Mouse (Mus musculus): ENCODE results near the gene Pclo. TPM values are rescaled to one million over a fixed set of nuclear protein-coding genes. Genes with fewer than 3 reads are reported as not detected.

The Pclo gene
- polyA plus RNA-seq, 1 experiment from 2014 or later: 0.23 TPM

GRCm38 (mm10) chr5:14707311-14707710 is 192.6 kb downstream of the Pclo start:
- TF ChIP-seq CTCF (IDR thresholded peaks at IDR 0.05; ENCODE audit: low read depth): no peak
- H3K4me2 ChIP-seq (replicated peaks; ENCODE audit: low read depth): no peak overlapping the region
- no peak overlapping the region for H3K9ac ChIP-seq (ENCODE audit: low read depth, low read length)
- no peaks in the 10 kb centered on the region for H3K36me3 ChIP-seq (ENCODE audit: control insufficient read depth, insufficient read depth)
- ATAC-seq: no peak
- H3K4me1 ChIP-seq (replicated peaks; ENCODE audit: control insufficient read depth, insufficient read depth, low read length): no peaks in the 10 kb centered on the region
- H3K27ac ChIP-seq (ENCODE audit: low read depth, low read length): no peak overlapping the region
- 83% methylated on average over 4 of the region's 4 CpGs for WGBS
- H3K9me3 ChIP-seq (ENCODE audit: control insufficient read depth): no peaks in the 10 kb centered on the region
- no peaks in the 10 kb centered on the region for H3K27me3 ChIP-seq (replicated peaks; ENCODE audit: control insufficient read depth, insufficient read depth, low read length)
- no peak overlapping the region for H3K4me3 ChIP-seq (ENCODE audit: low read depth, low read length)

- H3K4me1 ChIP-seq (replicated peaks; ENCODE audit: control insufficient read depth, insufficient read depth, low read length): no peaks in the 10 kb centered on the region
- H3K4me3 ChIP-seq (ENCODE audit: low read depth, low read length): no peak overlapping the region
- H3K4me2 ChIP-seq (replicated peaks; ENCODE audit: low read depth): no peak overlapping the region
- H3K27me3 ChIP-seq (replicated peaks; ENCODE audit: control insufficient read depth, insufficient read depth, low read length): no peaks in the 10 kb centered on the region
- H3K27ac ChIP-seq (ENCODE audit: low read depth, low read length): no peak overlapping the region
- no peaks in the 10 kb centered on the region for H3K36me3 ChIP-seq (ENCODE audit: control insufficient read depth, insufficient read depth)
- WGBS: 78% methylated on average over 3 of the region's 3 CpGs
- ATAC-seq: no peak
- H3K9ac ChIP-seq (ENCODE audit: low read depth, low read length): no peak overlapping the region
- H3K9me3 ChIP-seq (ENCODE audit: control insufficient read depth): no peaks in the 10 kb centered on the region
- no peak for TF ChIP-seq CTCF (IDR thresholded peaks at IDR 0.05; ENCODE audit: low read depth)
Observed at GRCm38 (mm10) chr5:14723576-14723975, 208.9 kb downstream of the Pclo start.

GRCm38 (mm10) chr5:14728676-14729253 is 214.0 kb downstream of the Pclo start:
- Histone ChIP-seq H3K4me3 (ENCODE audit: low read depth, low read length) (no peak overlapping the region), H3K27me3 (replicated peaks; ENCODE audit: control insufficient read depth, insufficient read depth, low read length) (no peaks in the 10 kb centered on the region), H3K9me3 (ENCODE audit: control insufficient read depth) (no peaks in the 10 kb centered on the region), H3K4me2 (replicated peaks; ENCODE audit: low read depth) (no peak overlapping the region), H3K4me1 (replicated peaks; ENCODE audit: control insufficient read depth, insufficient read depth, low read length) (no peaks in the 10 kb centered on the region), H3K36me3 (ENCODE audit: control insufficient read depth, insufficient read depth) (no peaks in the 10 kb centered on the region), H3K9ac (ENCODE audit: low read depth, low read length) (no peak overlapping the region), H3K27ac (ENCODE audit: low read depth, low read length) (no peak overlapping the region)
- no peak for TF ChIP-seq CTCF (IDR thresholded peaks at IDR 0.05; ENCODE audit: low read depth)
- WGBS: 72% methylated on average over 3 of the region's 3 CpGs
- no peak for ATAC-seq

GRCm38 (mm10) chr5:14750882-14751281 is 236.2 kb downstream of the Pclo start:
- ATAC-seq: no peak
- Histone ChIP-seq H3K9ac (ENCODE audit: low read depth, low read length) (no peak overlapping the region), H3K4me2 (replicated peaks; ENCODE audit: low read depth) (no peak overlapping the region), H3K27me3 (replicated peaks; ENCODE audit: control insufficient read depth, insufficient read depth, low read length) (no peaks in the 10 kb centered on the region), H3K27ac (ENCODE audit: low read depth, low read length) (no peak overlapping the region), H3K4me3 (ENCODE audit: low read depth, low read length) (no peak overlapping the region), H3K36me3 (ENCODE audit: control insufficient read depth, insufficient read depth) (no peaks in the 10 kb centered on the region), H3K4me1 (replicated peaks; ENCODE audit: control insufficient read depth, insufficient read depth, low read length) (no peaks in the 10 kb centered on the region), H3K9me3 (ENCODE audit: control insufficient read depth) (no peaks in the 10 kb centered on the region)
- no peak for TF ChIP-seq CTCF (IDR thresholded peaks at IDR 0.05; ENCODE audit: low read depth)

GRCm38 (mm10) chr5:14766686-14767085 is 252.0 kb downstream of the Pclo start:
- TF ChIP-seq CTCF (IDR thresholded peaks at IDR 0.05; ENCODE audit: low read depth): no peak

GRCm38 (mm10) chr5:14782362-14783082 is 267.8 kb downstream of the Pclo start:
- H3K4me2 ChIP-seq (replicated peaks; ENCODE audit: low read depth): no peak overlapping the region
- no peak overlapping the region for H3K9ac ChIP-seq (ENCODE audit: low read depth, low read length)
- ATAC-seq: no peak
- TF ChIP-seq CTCF (IDR thresholded peaks at IDR 0.05; ENCODE audit: low read depth): no peak
- no peak overlapping the region for H3K27ac ChIP-seq (ENCODE audit: low read depth, low read length)
- H3K36me3 ChIP-seq (ENCODE audit: control insufficient read depth, insufficient read depth): no peaks in the 10 kb centered on the region
- H3K4me1 ChIP-seq (replicated peaks; ENCODE audit: control insufficient read depth, insufficient read depth, low read length): no peaks in the 10 kb centered on the region
- H3K27me3 ChIP-seq (replicated peaks; ENCODE audit: control insufficient read depth, insufficient read depth, low read length): no peaks in the 10 kb centered on the region
- no peak overlapping the region for H3K4me3 ChIP-seq (ENCODE audit: low read depth, low read length)
- no peaks in the 10 kb centered on the region for H3K9me3 ChIP-seq (ENCODE audit: control insufficient read depth)
- 53% methylated on average over 1 of the region's 1 CpGs for WGBS

More at GRCm38 (mm10) chr5:14766686-14767085, 252.0 kb downstream of the Pclo start:
- ATAC-seq: no peak
- Histone ChIP-seq H3K9me3 (ENCODE audit: control insufficient read depth) (no peaks in the 10 kb centered on the region), H3K4me3 (ENCODE audit: low read depth, low read length) (no peak overlapping the region), H3K27me3 (replicated peaks; ENCODE audit: control insufficient read depth, insufficient read depth, low read length) (no peaks in the 10 kb centered on the region), H3K36me3 (ENCODE audit: control insufficient read depth, insufficient read depth) (no peaks in the 10 kb centered on the region), H3K27ac (ENCODE audit: low read depth, low read length) (no peak overlapping the region), H3K4me2 (replicated peaks; ENCODE audit: low read depth) (no peak overlapping the region), H3K9ac (ENCODE audit: low read depth, low read length) (no peak overlapping the region), H3K4me1 (replicated peaks; ENCODE audit: control insufficient read depth, insufficient read depth, low read length) (no peaks in the 10 kb centered on the region)
- WGBS: 86% methylated on average over 11 of the region's 11 CpGs

All from intestine, postnatal 0 days (tissue).